Mouse (Mus musculus): ENCODE results near the gene Tk1.

Gene Tk1

GRCm38 (mm10) chr11:117825333-117826101 lies at the start of gene Tk1, which contains the start of gene Afmid:
Tk1 (minus strand) TSS chr11:117826092.
Afmid (plus strand) TSS chr11:117825924.
- no peak for DNase-seq

- DNase-seq, result no peak
Observed at GRCm38 (mm10) chr11:117875681-117876080, 49.8 kb upstream of the Tk1 start.

GRCm38 (mm10) chr11:117874419-117874818 lies 48.5 kb upstream of the Tk1 start:
- no peak for DNase-seq

- DNase-seq, result peak; percentile 88 to 92
Observed at GRCm38 (mm10) chr11:117872861-117873608, 47.1 kb upstream of the Tk1 start, which contains the start of gene Tha1. Tha1 (minus strand) TSS chr11:117873481.

- peak in 1 of 2 experiments; percentile 31 for DNase-seq
Observed at GRCm38 (mm10) chr11:117871911-117872584, 46.2 kb upstream of the Tk1 start.

- no peak for DNase-seq
Observed at GRCm38 (mm10) chr11:117871376-117871775, 45.5 kb upstream of the Tk1 start.

GRCm38 (mm10) chr11:117870688-117871365 lies 44.9 kb upstream of the Tk1 start:
- DNase-seq, result peak; percentile 83 to 88

GRCm38 (mm10) chr11:117865988-117866387 lies 40.1 kb upstream of the Tk1 start:
- no peak for DNase-seq

GRCm38 (mm10) chr11:117864805-117865204 lies 38.9 kb upstream of the Tk1 start:
- DNase-seq, result no peak

GRCm38 (mm10) chr11:117863174-117863856 lies 37.4 kb upstream of the Tk1 start:
- no peak for DNase-seq

GRCm38 (mm10) chr11:117860601-117861000 lies 34.7 kb upstream of the Tk1 start, which contains the start of gene Tmem235:
Tmem235 (plus strand) TSS chr11:117860752.
- no peak for DNase-seq

GRCm38 (mm10) chr11:117858392-117858791 lies 32.5 kb upstream of the Tk1 start:
- no peak for DNase-seq

GRCm38 (mm10) chr11:117857462-117857861 lies 31.6 kb upstream of the Tk1 start:
- DNase-seq, result no peak

GRCm38 (mm10) chr11:117855975-117856374 lies 30.1 kb upstream of the Tk1 start:
- DNase-seq, result no peak

- no peak for DNase-seq
Observed at GRCm38 (mm10) chr11:117855360-117855759, 29.5 kb upstream of the Tk1 start.

GRCm38 (mm10) chr11:117854241-117854640 lies 28.3 kb upstream of the Tk1 start:
- no peak for DNase-seq

GRCm38 (mm10) chr11:117852875-117853274 lies 27.0 kb upstream of the Tk1 start:
- no peak for DNase-seq

GRCm38 (mm10) chr11:117848985-117849671 lies 23.2 kb upstream of the Tk1 start, which contains the start of gene Birc5:
Birc5 (plus strand) TSS chr11:117849251.
- DNase-seq, result peak; percentile 94 to 99

GRCm38 (mm10) chr11:117848271-117848984 lies 22.5 kb upstream of the Tk1 start:
- DNase-seq, result no peak

- DNase-seq, result no peak
Observed at GRCm38 (mm10) chr11:117847593-117848215, 21.8 kb upstream of the Tk1 start.
